Mouse (Mus musculus) intestine, embryonic 15.5 days (tissue): ENCODE results near the gene Pde1c. TPM values are rescaled to one million over a fixed set of nuclear protein-coding genes. Genes with fewer than 3 reads are reported as not detected.

Experiments used
- ATAC-seq: fragments of 200-750 bp; cut with Nextera tagmentation; 2 replicates; pipeline ENCODE4 v1.8.0; 2017; ENCODE audit warnings: moderate TSS enrichment, moderate library complexity
- H3K27ac ChIP-seq: fragments of 300-500 bp; sonication (generic); 2 replicates; pipeline ENCODE4 v1.5.1; 2015; ENCODE audit warnings: mild to moderate bottlenecking, inconsistent platforms
- H3K27me3 ChIP-seq: fragments of 300-500 bp; sonication (generic); replicated peaks from 2 replicates; pipeline ENCODE4 v1.6.1; 2015; ENCODE audit warnings: inconsistent platforms
- H3K36me3 ChIP-seq: fragments of 300-500 bp; sonication (generic); 2 replicates; pipeline ENCODE4 v1.6.1; 2015; ENCODE audit warnings: inconsistent platforms
- H3K4me1 ChIP-seq: fragments of 300-500 bp; sonication (generic); replicated peaks from 2 replicates; pipeline ENCODE4 v1.6.1; 2015; ENCODE audit warnings: inconsistent platforms
- H3K4me2 ChIP-seq: fragments of 300-500 bp; sonication (generic); replicated peaks from 2 replicates; pipeline ENCODE4 v1.6.1; 2015; ENCODE audit warnings: mild to moderate bottlenecking, inconsistent platforms
- H3K4me3 ChIP-seq: fragments of 300-500 bp; sonication (generic); replicated peaks from 2 replicates; pipeline ENCODE4 v1.5.1; 2015; ENCODE audit warnings: inconsistent platforms
- H3K9ac ChIP-seq: fragments of 300-500 bp; sonication (generic); 2 replicates; pipeline ENCODE4 v1.6.1; 2015; ENCODE audit warnings: inconsistent platforms
- H3K9me3 ChIP-seq: fragments of 300-500 bp; sonication (generic); 2 replicates; pipeline ENCODE4 v1.6.1; 2016; ENCODE audit warnings: inconsistent platforms
- WGBS: fragments of 180-500 bp; shearing (Covaris S2); methylation state at CpG from one replicate; pipeline ENCODE4 v1.1.7; 2015; 5-methylcytosine and 5-hydroxymethylcytosine counted together
- polyA plus RNA-seq: library from polyadenylated mRNA; unstranded; fragments of >200 nt; fragmentation: Nextera tagmentation; extraction: Ambion mirVana; gene quantifications from 2 replicates; pipeline ENCODE4 v1.2.1, GENCODE M21; 2015

Pde1c gene
- polyA plus RNA-seq, 1 experiment from 2014 or later, result 1.9 TPM

DNA sequence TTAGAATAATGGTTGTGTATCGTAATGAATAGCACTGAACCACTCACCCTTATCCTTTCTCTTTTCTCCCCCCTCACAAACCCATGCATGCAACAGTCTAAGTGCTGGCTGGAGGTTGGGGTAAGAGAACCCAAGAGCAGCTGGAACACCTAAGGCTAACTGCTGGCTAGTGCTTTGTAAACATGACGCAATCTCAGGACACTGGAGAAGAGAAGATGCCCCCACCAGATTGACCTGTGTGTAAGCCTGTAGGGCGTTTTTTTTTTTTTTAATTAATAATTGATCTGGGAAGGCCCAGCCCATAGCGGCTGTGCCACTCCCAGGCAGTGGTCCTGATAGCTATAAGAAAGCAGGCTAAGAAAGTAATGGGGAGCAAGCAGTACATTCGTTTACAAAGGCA lies 28.7 kb downstream of the Pde1c start:
- WGBS, result 64% methylated on average over 5 of the region's 5 CpGs
- ATAC-seq, result no peak
- H3K4me2 ChIP-seq, result no peak overlapping the region

DNA sequence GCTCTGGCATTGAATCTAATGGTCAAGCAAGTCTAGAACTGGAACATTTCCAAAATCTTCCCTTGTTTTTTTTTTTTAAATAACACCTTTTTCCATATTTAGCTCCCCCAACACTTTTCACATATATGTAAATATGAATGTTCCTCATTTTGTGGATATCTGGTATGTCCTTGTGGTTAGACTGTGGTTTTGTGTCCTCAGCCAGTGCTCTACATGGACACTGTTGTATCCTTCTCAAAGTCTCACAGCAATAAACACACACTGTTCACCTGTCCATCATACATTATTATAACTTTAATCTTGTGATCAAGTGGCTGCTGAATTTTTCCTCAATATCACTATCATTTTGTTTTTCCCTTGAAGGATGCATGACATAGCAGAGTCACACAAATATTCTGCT lies 34.2 kb downstream of the Pde1c start:
- Histone ChIP-seq H3K36me3 (no peaks in the 10 kb centered on the region), H3K4me3 (no peak overlapping the region), H3K9me3 (no peaks in the 10 kb centered on the region), H3K27ac (no peak overlapping the region), H3K4me1 (no peaks in the 10 kb centered on the region), H3K27me3 (no peaks in the 10 kb centered on the region), H3K9ac (no peak overlapping the region), H3K4me2 (no peak overlapping the region)
- no peak for ATAC-seq

More for the DNA sequence above, 28.7 kb downstream of the Pde1c start:
- Histone ChIP-seq H3K4me3 (no peak overlapping the region), H3K27ac (no peak overlapping the region), H3K4me1 (no peaks in the 10 kb centered on the region), H3K36me3 (no peaks in the 10 kb centered on the region), H3K27me3 (no peaks in the 10 kb centered on the region), H3K9ac (no peak overlapping the region), H3K9me3 (no peaks in the 10 kb centered on the region)

DNA sequence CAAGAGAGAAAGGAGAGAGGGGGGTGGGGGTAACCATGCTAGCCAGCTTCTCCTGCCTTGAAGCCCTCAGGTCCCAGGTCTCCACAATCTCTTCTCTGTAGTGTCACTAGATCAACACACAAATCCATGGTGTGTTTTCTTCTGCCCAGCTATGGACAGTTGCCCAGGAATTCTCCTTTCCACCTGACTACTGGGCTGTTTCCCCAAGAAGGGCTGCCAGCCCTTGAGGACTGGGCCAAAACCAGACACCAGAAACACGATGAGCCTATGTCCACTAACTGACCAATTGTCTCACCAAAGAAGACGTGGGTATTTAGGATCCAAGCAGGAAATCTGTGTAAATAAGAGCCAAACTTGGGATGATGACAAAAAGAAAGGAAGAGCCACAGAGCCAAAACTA lies 36.6 kb downstream of the Pde1c start:
- Histone ChIP-seq H3K4me3 (no peak overlapping the region), H3K4me2 (no peak overlapping the region), H3K27ac (no peak overlapping the region), H3K36me3 (no peaks in the 10 kb centered on the region), H3K9ac (no peak overlapping the region), H3K4me1 (no peaks in the 10 kb centered on the region), H3K9me3 (no peaks in the 10 kb centered on the region), H3K27me3 (no peaks in the 10 kb centered on the region)
- 62% methylated on average over 2 of the region's 2 CpGs for WGBS
- no peak for ATAC-seq

DNA sequence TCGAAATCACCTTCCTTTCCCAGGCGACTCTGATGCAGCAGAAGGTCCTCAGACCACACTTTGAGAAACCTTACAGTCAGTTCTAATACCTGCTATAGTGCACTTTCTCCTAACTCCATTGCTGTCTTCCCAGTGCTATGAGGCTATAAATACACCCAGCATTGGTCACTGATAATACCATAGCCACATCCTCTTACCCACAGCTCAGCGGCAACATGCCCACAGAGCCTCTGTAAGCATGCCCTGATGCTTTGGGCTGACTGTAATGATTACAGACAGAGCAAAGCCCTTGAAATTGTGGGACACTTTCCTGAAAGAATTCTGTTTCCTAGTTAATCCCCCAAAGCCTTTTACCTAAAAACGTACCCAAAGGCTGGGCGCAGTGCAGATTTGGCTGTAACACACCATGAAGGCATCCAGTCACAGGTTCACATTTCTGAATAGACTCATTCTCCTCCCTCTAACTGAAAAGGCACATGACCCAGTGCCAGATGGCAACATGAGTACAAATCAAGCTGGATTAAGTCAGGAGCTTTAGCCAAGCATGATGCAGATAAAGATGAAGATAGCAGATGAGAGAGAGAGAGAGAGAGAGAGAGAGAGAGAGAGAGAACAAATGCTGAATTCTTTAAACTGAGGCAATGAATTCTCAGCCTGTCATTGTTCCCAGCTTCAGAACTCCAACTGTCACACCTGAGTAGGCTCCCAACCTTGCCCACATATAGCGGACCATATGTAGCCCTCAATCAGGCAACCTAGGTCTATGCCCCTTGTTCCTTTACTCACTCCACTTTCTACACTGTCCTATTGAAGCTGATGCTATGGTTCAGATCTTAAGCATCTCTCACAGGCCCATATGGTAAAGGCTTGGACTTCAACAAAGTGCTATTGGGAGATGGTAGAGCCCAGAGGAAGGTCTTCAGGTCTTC lies 44.7 kb downstream of the Pde1c start:
- 91% methylated on average over 6 of the region's 6 CpGs for WGBS
- H3K9ac ChIP-seq, result no peak overlapping the region
- no peak for ATAC-seq
- no peak overlapping the region for H3K4me2 ChIP-seq
- H3K9me3 ChIP-seq, result no peaks in the 10 kb centered on the region
- H3K4me3 ChIP-seq, result no peak overlapping the region
- no peak overlapping the region for H3K27ac ChIP-seq
- H3K4me1 ChIP-seq, result no peaks in the 10 kb centered on the region
- H3K27me3 ChIP-seq, result no peaks in the 10 kb centered on the region
- H3K36me3 ChIP-seq, result no peaks in the 10 kb centered on the region

DNA sequence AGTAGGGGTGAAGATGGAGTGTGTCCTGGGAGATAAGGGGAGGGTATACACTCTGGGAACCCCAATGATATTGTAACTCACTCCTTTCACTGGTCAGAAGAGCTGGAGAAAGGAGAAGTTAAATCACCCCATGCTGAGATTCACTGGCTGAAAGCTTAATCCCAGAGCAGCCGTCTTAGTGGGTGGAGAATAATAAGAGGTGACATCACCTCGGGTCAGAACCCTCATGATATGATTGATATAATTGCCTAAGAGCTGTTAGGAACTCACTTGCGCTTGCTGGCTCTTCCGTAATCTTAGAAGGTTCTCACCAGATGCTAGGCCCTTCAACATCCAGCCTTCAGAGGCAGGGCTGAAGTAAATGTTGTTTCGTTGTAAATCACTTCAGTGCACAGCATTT lies 79.7 kb downstream of the Pde1c start:
- 74% methylated on average over 5 of the region's 5 CpGs for WGBS

DNA sequence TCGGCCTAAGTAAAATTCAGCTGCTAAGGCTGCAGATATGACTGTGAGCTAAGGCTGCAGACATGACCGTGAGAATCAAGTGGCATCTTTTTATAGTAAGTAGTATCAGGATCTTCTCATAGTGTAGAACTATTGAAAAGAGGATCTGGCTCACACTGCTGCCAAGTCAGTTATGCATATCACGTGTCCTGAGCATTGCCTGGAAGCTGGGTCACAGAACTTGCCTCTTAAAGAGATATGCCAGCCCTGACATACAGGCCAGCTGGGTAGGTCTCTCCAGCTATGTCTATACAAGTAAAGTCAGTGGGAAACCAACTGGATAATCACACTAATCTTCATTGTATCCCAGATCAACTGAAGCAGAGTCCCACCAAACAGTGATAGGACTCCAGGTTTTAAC lies 83.8 kb downstream of the Pde1c start:
- no peak overlapping the region for H3K9ac ChIP-seq
- no peaks in the 10 kb centered on the region for H3K4me1 ChIP-seq
- ATAC-seq, result no peak
- 72% methylated on average over 3 of the region's 3 CpGs for WGBS
- H3K27me3 ChIP-seq, result no peaks in the 10 kb centered on the region
- H3K4me2 ChIP-seq, result no peak overlapping the region
- H3K27ac ChIP-seq, result no peak overlapping the region
- no peaks in the 10 kb centered on the region for H3K36me3 ChIP-seq
- H3K4me3 ChIP-seq, result no peak overlapping the region
- no peaks in the 10 kb centered on the region for H3K9me3 ChIP-seq

More for the DNA sequence above, 79.7 kb downstream of the Pde1c start:
- no peak overlapping the region for H3K4me2 ChIP-seq
- no peak for ATAC-seq
- H3K4me1 ChIP-seq, result no peaks in the 10 kb centered on the region
- H3K9me3 ChIP-seq, result no peaks in the 10 kb centered on the region
- H3K36me3 ChIP-seq, result no peaks in the 10 kb centered on the region
- no peak overlapping the region for H3K9ac ChIP-seq
- H3K27ac ChIP-seq, result no peak overlapping the region
- no peaks in the 10 kb centered on the region for H3K27me3 ChIP-seq
- no peak overlapping the region for H3K4me3 ChIP-seq

DNA sequence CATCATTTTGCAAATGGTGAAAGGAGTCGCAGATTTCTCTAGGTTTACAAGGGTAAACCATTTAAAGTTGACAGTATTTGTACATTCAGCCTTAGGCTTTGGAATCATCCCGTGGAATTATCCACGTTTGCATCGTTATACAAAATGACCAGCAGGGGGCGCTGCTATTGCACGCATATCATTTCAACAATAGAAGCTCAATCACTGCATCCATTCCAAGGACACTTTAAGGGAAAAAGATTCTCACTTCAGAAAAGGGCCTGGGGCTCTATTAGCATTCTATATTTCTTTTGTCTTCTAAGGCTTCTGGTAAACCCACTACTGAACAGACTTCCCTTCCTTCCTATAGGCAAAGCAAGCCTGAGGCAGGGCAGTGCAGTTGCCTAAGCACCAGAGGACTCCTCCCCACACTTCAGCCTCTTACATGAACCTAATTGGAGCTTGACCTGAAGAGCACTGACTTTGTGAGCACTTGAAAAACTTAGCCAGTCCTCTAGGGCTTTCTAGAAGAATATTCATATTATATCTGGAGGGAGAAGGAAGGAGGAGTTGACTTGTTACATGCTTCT lies 87.9 kb downstream of the Pde1c start:
- no peak overlapping the region for H3K4me2 ChIP-seq
- no peaks in the 10 kb centered on the region for H3K9me3 ChIP-seq
- H3K4me3 ChIP-seq, result no peak overlapping the region
- H3K9ac ChIP-seq, result no peak overlapping the region
- H3K27me3 ChIP-seq, result no peaks in the 10 kb centered on the region
- WGBS, result 2% methylated on average over 6 of the region's 6 CpGs
- no peaks in the 10 kb centered on the region for H3K4me1 ChIP-seq
- ATAC-seq, result no peak
- H3K27ac ChIP-seq, result no peak overlapping the region
- no peaks in the 10 kb centered on the region for H3K36me3 ChIP-seq

DNA sequence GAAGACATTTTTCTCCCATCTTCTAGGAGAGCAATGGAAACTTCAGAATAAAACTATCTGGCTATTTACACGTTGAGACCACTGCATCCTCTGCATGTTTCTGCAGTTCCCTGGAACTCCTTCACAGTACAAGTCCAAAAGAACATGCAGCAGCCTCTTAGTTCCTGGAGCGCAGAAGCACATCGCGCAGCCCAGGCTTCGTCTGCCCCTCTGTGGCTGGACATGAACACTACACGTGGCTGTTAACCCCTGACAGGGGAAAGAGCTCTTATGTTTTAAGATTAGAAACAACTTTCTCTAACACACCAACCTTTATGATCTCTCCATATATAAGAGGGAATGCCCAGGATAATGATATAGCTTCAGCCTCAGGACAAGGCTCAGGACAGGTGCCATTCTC lies 92.3 kb downstream of the Pde1c start:
- Histone ChIP-seq H3K9ac (no peak overlapping the region), H3K27ac (no peak overlapping the region), H3K36me3 (no peaks in the 10 kb centered on the region), H3K4me2 (no peak overlapping the region), H3K4me3 (no peak overlapping the region), H3K27me3 (no peaks in the 10 kb centered on the region), H3K4me1 (no peaks in the 10 kb centered on the region), H3K9me3 (no peaks in the 10 kb centered on the region)
- ATAC-seq, result no peak
- 26% methylated on average over 6 of the region's 6 CpGs for WGBS

DNA sequence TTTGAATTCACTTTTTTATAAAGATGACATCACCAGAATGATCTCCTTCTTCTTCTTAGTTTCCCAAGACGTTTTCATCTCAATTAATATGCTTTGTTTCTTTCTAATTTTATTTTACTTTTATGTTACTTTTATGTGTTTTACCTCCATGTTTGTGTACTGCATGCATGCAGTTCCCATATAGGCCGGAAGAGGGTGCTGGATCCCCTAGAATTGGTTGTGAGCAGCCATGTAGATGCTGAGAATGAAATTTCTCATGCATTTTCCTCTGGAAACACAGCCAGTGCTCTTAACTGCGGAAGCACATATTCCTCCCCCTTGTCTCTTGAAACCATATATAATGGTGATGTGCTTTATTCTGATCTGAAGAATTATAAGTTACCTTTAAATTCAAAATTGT lies 110.8 kb downstream of the Pde1c start:
- no peak overlapping the region for H3K27ac ChIP-seq
- ATAC-seq, result no peak
- no peak overlapping the region for H3K9ac ChIP-seq
- no peaks in the 10 kb centered on the region for H3K27me3 ChIP-seq
- H3K4me2 ChIP-seq, result no peak overlapping the region
- no peaks in the 10 kb centered on the region for H3K36me3 ChIP-seq
- 47% methylated on average over 3 of the region's 3 CpGs for WGBS
- no peaks in the 10 kb centered on the region for H3K9me3 ChIP-seq
- H3K4me3 ChIP-seq, result no peak overlapping the region
- no peaks in the 10 kb centered on the region for H3K4me1 ChIP-seq

DNA sequence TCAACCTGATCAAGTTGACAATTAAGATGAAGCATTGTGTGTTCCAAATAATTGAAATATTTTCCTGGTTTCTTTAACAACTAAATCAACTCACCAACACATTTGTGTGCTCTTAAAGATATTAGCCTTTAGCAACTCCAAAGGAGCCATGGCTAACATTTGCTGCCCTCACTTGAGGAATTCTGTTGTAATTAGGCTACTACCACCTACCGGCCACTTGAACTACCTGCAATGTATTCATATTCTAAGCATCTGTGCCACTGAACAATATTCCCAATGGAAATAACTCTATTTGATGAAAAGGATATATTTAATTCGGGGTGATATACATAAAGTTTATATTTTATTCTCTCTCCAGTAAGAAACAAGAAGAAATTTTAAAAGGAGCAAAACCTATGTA lies 121.0 kb downstream of the Pde1c start:
- no peaks in the 10 kb centered on the region for H3K9me3 ChIP-seq
- no peak overlapping the region for H3K9ac ChIP-seq
- 23% methylated on average over 2 of the region's 2 CpGs for WGBS
- H3K4me2 ChIP-seq, result no peak overlapping the region
- H3K27ac ChIP-seq, result no peak overlapping the region
- no peaks in the 10 kb centered on the region for H3K27me3 ChIP-seq
- no peak for ATAC-seq
- H3K36me3 ChIP-seq, result no peaks in the 10 kb centered on the region
- H3K4me1 ChIP-seq, result no peaks in the 10 kb centered on the region
- no peak overlapping the region for H3K4me3 ChIP-seq

DNA sequence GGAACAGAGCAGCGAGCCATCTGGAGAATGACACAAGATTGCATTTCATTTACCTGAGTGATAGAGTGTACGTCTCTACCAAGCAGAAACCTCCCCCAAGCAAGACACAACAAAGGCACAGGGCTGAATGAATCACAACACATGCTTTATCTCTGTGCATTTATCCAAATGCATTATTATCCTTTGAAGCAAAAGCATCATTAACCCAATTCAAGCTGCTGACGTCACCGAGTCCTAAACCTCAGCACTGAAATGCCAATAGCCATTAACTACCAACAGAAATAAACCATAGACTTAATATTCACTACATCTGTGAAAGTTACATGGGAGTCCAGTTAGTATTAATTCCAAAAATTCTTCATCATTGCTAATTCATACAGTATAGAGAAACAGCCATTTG lies 127.4 kb downstream of the Pde1c start:
- Histone ChIP-seq H3K4me3 (no peak overlapping the region), H3K4me2 (no peak overlapping the region), H3K27me3 (no peaks in the 10 kb centered on the region), H3K27ac (no peak overlapping the region), H3K4me1 (no peaks in the 10 kb centered on the region), H3K9ac (no peak overlapping the region), H3K9me3 (no peaks in the 10 kb centered on the region), H3K36me3 (no peaks in the 10 kb centered on the region)
- 83% methylated on average over 4 of the region's 4 CpGs for WGBS
- ATAC-seq, result no peak

DNA sequence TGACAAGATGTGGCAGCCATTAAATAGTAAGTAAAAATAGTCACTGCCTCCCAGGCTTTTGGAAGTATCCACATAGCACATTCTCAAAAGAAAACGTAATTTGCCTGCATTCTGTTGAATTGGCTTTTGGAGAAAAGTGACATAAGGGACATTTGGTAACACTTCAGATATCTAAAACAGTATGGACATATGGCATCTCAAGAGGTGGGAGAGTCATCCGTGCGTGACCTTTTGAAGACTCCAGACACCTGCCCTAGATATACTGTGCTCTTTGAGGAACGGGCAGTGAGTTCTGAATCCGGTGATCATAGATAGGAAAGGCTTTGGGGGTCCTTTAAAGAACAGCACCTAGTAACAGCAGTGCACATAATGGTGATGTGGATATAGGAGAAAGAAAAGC lies 143.1 kb downstream of the Pde1c start:
- no peaks in the 10 kb centered on the region for H3K4me1 ChIP-seq
- no peak overlapping the region for H3K4me2 ChIP-seq
- H3K27me3 ChIP-seq, result no peaks in the 10 kb centered on the region
- H3K36me3 ChIP-seq, result no peaks in the 10 kb centered on the region
- no peak overlapping the region for H3K27ac ChIP-seq
- WGBS, result 85% methylated on average over 5 of the region's 5 CpGs
- H3K9me3 ChIP-seq, result no peaks in the 10 kb centered on the region
- ATAC-seq, result no peak
- H3K9ac ChIP-seq, result no peak overlapping the region
- no peak overlapping the region for H3K4me3 ChIP-seq

DNA sequence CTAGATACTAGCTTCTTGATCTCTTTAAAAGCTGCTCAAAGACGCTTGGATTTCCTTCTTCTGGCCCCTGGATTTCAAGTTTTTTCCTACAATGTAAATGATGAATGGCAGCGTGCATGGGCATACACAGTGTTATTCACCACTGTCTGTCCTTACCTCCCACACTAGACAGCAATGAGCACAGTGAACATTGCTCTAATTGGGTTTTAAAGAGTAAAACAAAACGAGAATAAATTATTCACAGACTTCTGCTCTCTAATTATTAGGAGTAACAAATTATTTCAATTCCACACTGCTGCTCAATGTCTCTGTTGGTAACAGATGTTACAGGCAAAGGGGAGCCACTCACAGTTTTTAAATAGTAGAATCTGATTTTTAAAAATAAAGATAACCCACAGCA lies 146.0 kb downstream of the Pde1c start:
- Histone ChIP-seq H3K9me3 (no peaks in the 10 kb centered on the region), H3K4me3 (no peak overlapping the region), H3K4me2 (no peak overlapping the region), H3K27me3 (no peaks in the 10 kb centered on the region), H3K36me3 (no peaks in the 10 kb centered on the region), H3K27ac (no peak overlapping the region), H3K9ac (no peak overlapping the region), H3K4me1 (no peaks in the 10 kb centered on the region)
- WGBS, result 70% methylated on average over 3 of the region's 3 CpGs
- ATAC-seq, result no peak
